Mouse (Mus musculus) G1E-ER4 (cell line): ENCODE data around the gene Gm20828. TPM values are rescaled to one million over a fixed set of nuclear protein-coding genes. Genes with fewer than 3 reads are reported as not detected.
"Not testable (repeated sequence)": the region's sequence is repeated elsewhere in the genome, so short reads cannot be mapped to it uniquely, and the experiment has no call there.

Experiments used
- GATA1 ChIP-seq: IDR thresholded peaks from one replicate; pipeline ENCODE4 v1.8.0; 2012; ENCODE audit warnings: low read length, inconsistent platforms
- polyA plus RNA-seq: library from polyadenylated mRNA; stranded (reverse); fragments of >175 nt; gene quantifications from 2 replicates; pipeline ENCODE4 v1.2.3, GENCODE M21; 2012

The Gm20828 gene
- not detected in 2 replicates for polyA plus RNA-seq

GRCm38 (mm10) chrY:11199274-11199673 is at the start of gene Gm20828:
TSS of gene Gm20828 (minus strand) at chrY:11199374.
- TF ChIP-seq GATA1 = not testable (repeated sequence)
